19 mouse cellular contexts compared by ENCODE assay signal in the genomic region with DNA sequence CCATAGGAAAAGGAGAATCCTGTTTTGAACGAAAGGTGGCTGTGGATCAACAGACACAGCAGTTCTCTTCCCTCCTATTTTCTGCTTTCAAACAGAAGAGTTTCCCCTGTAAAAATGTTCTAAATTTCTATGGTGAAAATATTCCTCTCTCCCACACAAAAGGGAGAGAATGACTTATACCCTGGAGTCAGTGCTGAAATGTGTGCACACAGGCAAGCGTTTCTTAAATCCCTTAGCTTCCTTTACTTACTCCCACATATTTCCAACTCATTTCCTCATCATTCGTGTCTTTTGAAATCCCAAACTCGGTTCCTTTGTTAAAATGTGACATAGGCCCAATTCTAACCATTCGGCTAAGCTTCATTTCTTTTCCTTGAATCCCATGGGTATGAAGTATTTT.
"Had no signal": no experiment of that assay in that cellular context is flagged by ENCODE, and none has a peak within 500 bp of the region (broad histone marks: within the 10 kb centered on the region; RNA-seq: fewer than 3 reads in every experiment).

No protein-coding gene starts in this region.

- H3K4me3 ChIP-seq: limb, embryonic 12.5 days; limb, embryonic 15.5 days; stomach, embryonic 15.5 days had no signal

- ATAC-seq: inflammation-experienced regulatory T-cells, adult 6 months; intestine, embryonic 16.5 days; liver, postnatal 0 days; lung, postnatal 0 days had no signal

- DNase-seq: kidney, adult 18-20 months; kidney, adult 9 months; kidney, postnatal 36 days; left cerebral cortex, postnatal 4 days; liver, postnatal 0 days; lung, embryonic 14.5 days; midbrain, embryonic 14.5 days; right cerebral cortex, postnatal 14 days; spleen, adult 18-20 months; thymus, adult 18-20 months; thymus, postnatal 36 days had no signal

- H3K27ac ChIP-seq: limb, embryonic 12.5 days; limb, embryonic 15.5 days; liver, embryonic 14.5 days; macrophage; stomach, embryonic 15.5 days had no signal
